Mouse (Mus musculus): ENCODE measurements at regions not wholly inside any gene's neighbourhood (a gene's known extent, or its start where the extent isn't known, plus 50 kb on each side); places are given as distances from the start of the nearest gene placed in this dataset.

- ATAC-seq (ENCODE audit: insufficient number of reproducible peaks, insufficient read depth, low FRiP score, low read depth) = no peak
- H3K4me1 ChIP-seq (ENCODE audit: control insufficient read depth, insufficient read depth, low read length) = no peaks in the 10 kb centered on the region
- no peak overlapping the region for H3K27ac ChIP-seq (ENCODE audit: low read length)
- no peaks in the 10 kb centered on the region for H3K27me3 ChIP-seq (ENCODE audit: control insufficient read depth, insufficient read depth, low read length)
- no peak overlapping the region for H3K9ac ChIP-seq (replicated peaks; ENCODE audit: low read depth, low read length)
- H3K4me3 ChIP-seq (ENCODE audit: low read depth, low read length) = no peak overlapping the region
- H3K4me2 ChIP-seq (replicated peaks; ENCODE audit: low read depth, low read length) = no peak overlapping the region
- WGBS = 48% methylated on average over 2 of the region's 2 CpGs
- no peaks in the 10 kb centered on the region for H3K9me3 ChIP-seq (ENCODE audit: control insufficient read depth, low read depth, low read length)
- H3K36me3 ChIP-seq (ENCODE audit: control insufficient read depth, insufficient read depth, low read length) = no peaks in the 10 kb centered on the region
Observed at GRCm38 (mm10) chr2:33961566-33961965, 73.8 kb upstream of the Mvb12b start.

GRCm38 (mm10) chr2:33957754-33958153, 70.0 kb upstream of the Mvb12b start:
- Histone ChIP-seq H3K4me1 (ENCODE audit: control insufficient read depth, insufficient read depth, low read length) (no peaks in the 10 kb centered on the region), H3K4me2 (replicated peaks; ENCODE audit: low read depth, low read length) (no peak overlapping the region), H3K9ac (replicated peaks; ENCODE audit: low read depth, low read length) (no peak overlapping the region), H3K27ac (ENCODE audit: low read length) (no peak overlapping the region), H3K4me3 (ENCODE audit: low read depth, low read length) (no peak overlapping the region), H3K9me3 (ENCODE audit: control insufficient read depth, low read depth, low read length) (no peaks in the 10 kb centered on the region), H3K27me3 (ENCODE audit: control insufficient read depth, insufficient read depth, low read length) (no peaks in the 10 kb centered on the region), H3K36me3 (ENCODE audit: control insufficient read depth, insufficient read depth, low read length) (no peaks in the 10 kb centered on the region)
- ATAC-seq (ENCODE audit: insufficient number of reproducible peaks, insufficient read depth, low FRiP score, low read depth) = no peak
- WGBS = 53% methylated on average over 6 of the region's 6 CpGs

GRCm38 (mm10) chr2:33944301-33944700, 56.6 kb upstream of the Mvb12b start:
- 81% methylated on average over 3 of the region's 3 CpGs for WGBS
- H3K27me3 ChIP-seq (ENCODE audit: control insufficient read depth, insufficient read depth, low read length) = no peaks in the 10 kb centered on the region
- H3K27ac ChIP-seq (ENCODE audit: low read length) = no peak overlapping the region
- no peaks in the 10 kb centered on the region for H3K4me1 ChIP-seq (ENCODE audit: control insufficient read depth, insufficient read depth, low read length)
- H3K4me3 ChIP-seq (ENCODE audit: low read depth, low read length) = no peak overlapping the region
- H3K9me3 ChIP-seq (ENCODE audit: control insufficient read depth, low read depth, low read length) = no peaks in the 10 kb centered on the region
- H3K36me3 ChIP-seq (ENCODE audit: control insufficient read depth, insufficient read depth, low read length) = no peaks in the 10 kb centered on the region
- no peak for ATAC-seq (ENCODE audit: insufficient number of reproducible peaks, insufficient read depth, low FRiP score, low read depth)
- no peak overlapping the region for H3K9ac ChIP-seq (replicated peaks; ENCODE audit: low read depth, low read length)
- H3K4me2 ChIP-seq (replicated peaks; ENCODE audit: low read depth, low read length) = no peak overlapping the region

- no peaks in the 10 kb centered on the region for H3K9me3 ChIP-seq (ENCODE audit: control insufficient read depth, low read depth, low read length)
- H3K4me2 ChIP-seq (replicated peaks; ENCODE audit: low read depth, low read length) = no peak overlapping the region
- no peaks in the 10 kb centered on the region for H3K27me3 ChIP-seq (ENCODE audit: control insufficient read depth, insufficient read depth, low read length)
- no peaks in the 10 kb centered on the region for H3K4me1 ChIP-seq (ENCODE audit: control insufficient read depth, insufficient read depth, low read length)
- no peak overlapping the region for H3K27ac ChIP-seq (ENCODE audit: low read length)
- H3K4me3 ChIP-seq (ENCODE audit: low read depth, low read length) = no peak overlapping the region
- no peaks in the 10 kb centered on the region for H3K36me3 ChIP-seq (ENCODE audit: control insufficient read depth, insufficient read depth, low read length)
- 68% methylated on average over 2 of the region's 2 CpGs for WGBS
- H3K9ac ChIP-seq (replicated peaks; ENCODE audit: low read depth, low read length) = no peak overlapping the region
- ATAC-seq (ENCODE audit: insufficient number of reproducible peaks, insufficient read depth, low FRiP score, low read depth) = no peak
Observed at GRCm38 (mm10) chr2:33942085-33942484, 54.3 kb upstream of the Mvb12b start.

GRCm38 (mm10) chr2:33941316-33941715, 53.6 kb upstream of the Mvb12b start:
- 82% methylated on average over 11 of the region's 11 CpGs for WGBS
- no peaks in the 10 kb centered on the region for H3K27me3 ChIP-seq (ENCODE audit: control insufficient read depth, insufficient read depth, low read length)
- ATAC-seq (ENCODE audit: insufficient number of reproducible peaks, insufficient read depth, low FRiP score, low read depth) = no peak
- H3K9me3 ChIP-seq (ENCODE audit: control insufficient read depth, low read depth, low read length) = no peaks in the 10 kb centered on the region
- H3K36me3 ChIP-seq (ENCODE audit: control insufficient read depth, insufficient read depth, low read length) = no peaks in the 10 kb centered on the region
- no peak overlapping the region for H3K9ac ChIP-seq (replicated peaks; ENCODE audit: low read depth, low read length)
- no peak overlapping the region for H3K27ac ChIP-seq (ENCODE audit: low read length)
- H3K4me1 ChIP-seq (ENCODE audit: control insufficient read depth, insufficient read depth, low read length) = no peaks in the 10 kb centered on the region
- H3K4me2 ChIP-seq (replicated peaks; ENCODE audit: low read depth, low read length) = no peak overlapping the region
- no peak overlapping the region for H3K4me3 ChIP-seq (ENCODE audit: low read depth, low read length)

GRCm38 (mm10) chr2:33939836-33940235, 52.1 kb upstream of the Mvb12b start:
- no peaks in the 10 kb centered on the region for H3K4me1 ChIP-seq (ENCODE audit: control insufficient read depth, insufficient read depth, low read length)
- H3K9ac ChIP-seq (replicated peaks; ENCODE audit: low read depth, low read length) = no peak overlapping the region
- no peak for ATAC-seq (ENCODE audit: insufficient number of reproducible peaks, insufficient read depth, low FRiP score, low read depth)
- no peak overlapping the region for H3K4me2 ChIP-seq (replicated peaks; ENCODE audit: low read depth, low read length)
- no peak overlapping the region for H3K27ac ChIP-seq (ENCODE audit: low read length)
- no peak overlapping the region for H3K4me3 ChIP-seq (ENCODE audit: low read depth, low read length)
- no peaks in the 10 kb centered on the region for H3K9me3 ChIP-seq (ENCODE audit: control insufficient read depth, low read depth, low read length)
- H3K27me3 ChIP-seq (ENCODE audit: control insufficient read depth, insufficient read depth, low read length) = no peaks in the 10 kb centered on the region
- no peaks in the 10 kb centered on the region for H3K36me3 ChIP-seq (ENCODE audit: control insufficient read depth, insufficient read depth, low read length)
- WGBS = 82% methylated on average over 4 of the region's 4 CpGs
